Mouse (Mus musculus): ENCODE measurements around the gene Tacc2.

Gene Tacc2

GRCm38 (mm10) chr7:130674526-130674925 is 97.3 kb downstream of the Tacc2 start:
- in situ Hi-C loops (cut with MboI, MseI): no loop called here

- in situ Hi-C loops (cut with MboI, MseI): no loop called here
Measured at GRCm38 (mm10) chr7:130676885-130677540, 99.8 kb downstream of the Tacc2 start.

- in situ Hi-C loops (cut with MboI, MseI): no loop called here
Measured at GRCm38 (mm10) chr7:130677541-130678274, 100.5 kb downstream of the Tacc2 start.

- in situ Hi-C loops (cut with MboI, MseI): no loop called here
Measured at GRCm38 (mm10) chr7:130678414-130678813, 101.2 kb downstream of the Tacc2 start.

- in situ Hi-C loops (cut with MboI, MseI): no loop called here
Measured at GRCm38 (mm10) chr7:130681798-130682197, 104.6 kb downstream of the Tacc2 start.

GRCm38 (mm10) chr7:130688601-130689000 is 111.4 kb downstream of the Tacc2 start:
- in situ Hi-C loops (cut with MboI, MseI): no loop called here

- in situ Hi-C loops (cut with MboI, MseI): no loop called here
Measured at GRCm38 (mm10) chr7:130690869-130691268, 113.6 kb downstream of the Tacc2 start.

- in situ Hi-C loops (cut with MboI, MseI): no loop called here
Measured at GRCm38 (mm10) chr7:130691931-130692330, 114.7 kb downstream of the Tacc2 start.

- in situ Hi-C loops (cut with MboI, MseI): no loop called here
Measured at GRCm38 (mm10) chr7:130692392-130692942, 115.2 kb downstream of the Tacc2 start.

GRCm38 (mm10) chr7:130692943-130693799 is 115.9 kb downstream of the Tacc2 start:
- in situ Hi-C loops (cut with MboI, MseI): no loop called here

- in situ Hi-C loops (cut with MboI, MseI): no loop called here
Measured at GRCm38 (mm10) chr7:130693800-130694193, 116.6 kb downstream of the Tacc2 start.

GRCm38 (mm10) chr7:130695669-130696338 is 118.6 kb downstream of the Tacc2 start:
- in situ Hi-C loops (cut with MboI, MseI): no loop called here

- in situ Hi-C loops (cut with MboI, MseI): no loop called here
Measured at GRCm38 (mm10) chr7:130696347-130697234, 119.4 kb downstream of the Tacc2 start.

- in situ Hi-C loops (cut with MboI, MseI): no loop called here
Measured at GRCm38 (mm10) chr7:130698480-130698879, 121.2 kb downstream of the Tacc2 start.

GRCm38 (mm10) chr7:130701336-130701735 is 124.1 kb downstream of the Tacc2 start:
- in situ Hi-C loops (cut with MboI, MseI): no loop called here

- in situ Hi-C loops (cut with MboI, MseI): no loop called here
Measured at GRCm38 (mm10) chr7:130705230-130705629, 128.0 kb downstream of the Tacc2 start.

- in situ Hi-C loops (cut with MboI, MseI): no loop called here
Measured at GRCm38 (mm10) chr7:130708940-130709339, 131.7 kb downstream of the Tacc2 start.

- in situ Hi-C loops (cut with MboI, MseI): loop anchor here (10.0 kb wide), 1 partner anchor 1185 kb away; no protein-coding TSS in a partner anchor
Measured at GRCm38 (mm10) chr7:130709372-130710274, 132.4 kb downstream of the Tacc2 start.

GRCm38 (mm10) chr7:130711851-130712250 is 134.6 kb downstream of the Tacc2 start:
- in situ Hi-C loops (cut with MboI, MseI): loop anchor here (10.0 kb wide), 1 partner anchor 1187 kb away; no protein-coding TSS in a partner anchor

Data from regulatory T cell (primary cell).